Mouse (Mus musculus): ENCODE measurements around the gene Rab11b. TPM values are rescaled to one million over a fixed set of nuclear protein-coding genes. Genes with fewer than 3 reads are reported as not detected.
"Not testable (repeated sequence)": the region's sequence is repeated elsewhere in the genome, so short reads cannot be mapped to it uniquely, and the experiment has no call there.

The Rab11b gene
- polyA plus RNA-seq, 1 experiment, result 126 TPM

GRCm38 (mm10) chr17:33742420-33742819, 17.9 kb downstream of the Rab11b start:
- no peaks in the 10 kb centered on the region for H3K79me2 ChIP-seq (ENCODE audit: control insufficient read depth, insufficient read depth)
- peaks cover 16% of the 10 kb centered on the region for H3K36me3 ChIP-seq (ENCODE audit: control insufficient read depth, insufficient read depth)
- TF ChIP-seq TCF12 (IDR thresholded peaks at IDR 0.05; ENCODE audit: insufficient read depth, poor library complexity, severe bottlenecking), result no peak
- TF ChIP-seq USF1 (IDR thresholded peaks at IDR 0.05; ENCODE audit: low read depth), result no peak
- TF ChIP-seq SRF (IDR thresholded peaks at IDR 0.05; ENCODE audit: control insufficient read depth, insufficient read length, low read depth), result no peak
- TF ChIP-seq MYOD1 (IDR thresholded peaks at IDR 0.05; ENCODE audit: control insufficient read depth in 1 of 3, insufficient read length in 2 of 3, low read depth in 2 of 3), result no peak
- no peak for TF ChIP-seq POLR2A (IDR thresholded peaks at IDR 0.05; ENCODE audit: insufficient read length, low read depth)
- no peak for TF ChIP-seq CEBPB (IDR thresholded peaks at IDR 0.05; ENCODE audit: insufficient read depth, poor library complexity, severe bottlenecking)
- no peak for TF ChIP-seq TCF3 (IDR thresholded peaks at IDR 0.05; ENCODE audit: insufficient read length, low read depth)
- TF ChIP-seq POLR2AphosphoS2 (IDR thresholded peaks at IDR 0.05; ENCODE audit: insufficient read length, low read depth), result no peak
- no peak for TF ChIP-seq E2F4 (IDR thresholded peaks at IDR 0.05; ENCODE audit: insufficient read depth)
- no peak for TF ChIP-seq MYOG (IDR thresholded peaks at IDR 0.05; ENCODE audit: control insufficient read depth in 1 of 3, insufficient read depth in 1 of 3, insufficient read length in 2 of 3, low read depth in 2 of 3)
- TF ChIP-seq MAX (IDR thresholded peaks at IDR 0.05; ENCODE audit: low read depth), result no peak
- no peak for TF ChIP-seq REST (IDR thresholded peaks at IDR 0.05; ENCODE audit: insufficient read depth, insufficient read length)
- H3ac ChIP-seq (ENCODE audit: control insufficient read depth, insufficient read length), result no peak overlapping the region
- no peak overlapping the region for H3K4me3 ChIP-seq
- no peaks in the 10 kb centered on the region for H3K27me3 ChIP-seq (ENCODE audit: control insufficient read depth, insufficient read depth, insufficient read length)
- no peak overlapping the region for H3K4me2 ChIP-seq (ENCODE audit: low read depth)

GRCm38 (mm10) chr17:33733526-33733925, 26.8 kb downstream of the Rab11b start:
- H3K36me3 ChIP-seq (ENCODE audit: control insufficient read depth, insufficient read depth); H3ac ChIP-seq (ENCODE audit: control insufficient read depth, insufficient read length); H3K27me3 ChIP-seq (ENCODE audit: control insufficient read depth, insufficient read depth, insufficient read length); H3K4me3 ChIP-seq; H3K79me2 ChIP-seq (ENCODE audit: control insufficient read depth, insufficient read depth); H3K4me2 ChIP-seq (ENCODE audit: low read depth): not testable (repeated sequence)

GRCm38 (mm10) chr17:33732556-33733083, 27.7 kb downstream of the Rab11b start:
- H3ac ChIP-seq (ENCODE audit: control insufficient read depth, insufficient read length); H3K79me2 ChIP-seq (ENCODE audit: control insufficient read depth, insufficient read depth); H3K4me3 ChIP-seq; H3K4me2 ChIP-seq (ENCODE audit: low read depth); H3K36me3 ChIP-seq (ENCODE audit: control insufficient read depth, insufficient read depth); H3K27me3 ChIP-seq (ENCODE audit: control insufficient read depth, insufficient read depth, insufficient read length): not testable (repeated sequence)

GRCm38 (mm10) chr17:33729215-33729614, 31.1 kb downstream of the Rab11b start:
- Histone ChIP-seq H3K4me3 (no peak overlapping the region), H3ac (ENCODE audit: control insufficient read depth, insufficient read length) (no peak overlapping the region), H3K79me2 (ENCODE audit: control insufficient read depth, insufficient read depth) (no peaks in the 10 kb centered on the region), H3K36me3 (ENCODE audit: control insufficient read depth, insufficient read depth) (no peaks in the 10 kb centered on the region), H3K4me2 (ENCODE audit: low read depth) (no peak overlapping the region), H3K27me3 (ENCODE audit: control insufficient read depth, insufficient read depth, insufficient read length) (no peaks in the 10 kb centered on the region)
- TF ChIP-seq POLR2A (IDR thresholded peaks at IDR 0.05; ENCODE audit: insufficient read length, low read depth) (no peak), CEBPB (IDR thresholded peaks at IDR 0.05; ENCODE audit: insufficient read depth, poor library complexity, severe bottlenecking) (no peak), E2F4 (IDR thresholded peaks at IDR 0.05; ENCODE audit: insufficient read depth) (no peak), SRF (IDR thresholded peaks at IDR 0.05; ENCODE audit: control insufficient read depth, insufficient read length, low read depth) (no peak), POLR2AphosphoS2 (IDR thresholded peaks at IDR 0.05; ENCODE audit: insufficient read length, low read depth) (no peak), USF1 (IDR thresholded peaks at IDR 0.05; ENCODE audit: low read depth) (no peak), MYOG (IDR thresholded peaks at IDR 0.05; ENCODE audit: control insufficient read depth in 1 of 3, insufficient read depth in 1 of 3, insufficient read length in 2 of 3, low read depth in 2 of 3) (no peak), REST (IDR thresholded peaks at IDR 0.05; ENCODE audit: insufficient read depth, insufficient read length) (no peak), MYOD1 (IDR thresholded peaks at IDR 0.05; ENCODE audit: control insufficient read depth in 1 of 3, insufficient read length in 2 of 3, low read depth in 2 of 3) (no peak), TCF12 (IDR thresholded peaks at IDR 0.05; ENCODE audit: insufficient read depth, poor library complexity, severe bottlenecking) (no peak), TCF3 (IDR thresholded peaks at IDR 0.05; ENCODE audit: insufficient read length, low read depth) (no peak), MAX (IDR thresholded peaks at IDR 0.05; ENCODE audit: low read depth) (no peak)

DNA sequence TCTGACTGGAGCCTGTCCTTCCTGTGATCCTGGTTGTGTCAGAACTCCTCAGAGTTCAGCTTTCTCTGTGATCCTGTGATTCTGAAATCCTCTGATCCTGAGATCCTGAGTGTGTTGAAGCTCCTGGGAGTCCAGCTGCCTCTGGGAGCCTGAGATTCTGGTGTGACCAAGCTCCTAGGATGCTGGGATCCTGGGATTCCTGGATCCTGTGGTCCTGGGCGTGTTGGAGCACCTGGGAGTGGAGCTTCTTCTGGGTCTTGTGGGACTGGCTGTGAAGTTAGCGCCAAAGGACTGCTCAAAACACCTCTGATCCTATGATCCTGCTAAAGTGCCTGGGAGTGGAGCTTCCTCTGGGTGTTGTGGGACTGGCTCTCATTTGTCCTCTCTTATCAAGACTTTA, 31.9 kb downstream of the Rab11b start:
- H3K79me2 ChIP-seq (ENCODE audit: control insufficient read depth, insufficient read depth), result no peaks in the 10 kb centered on the region
- no peak for TF ChIP-seq TCF12 (IDR thresholded peaks at IDR 0.05; ENCODE audit: insufficient read depth, poor library complexity, severe bottlenecking)
- no peak for TF ChIP-seq CEBPB (IDR thresholded peaks at IDR 0.05; ENCODE audit: insufficient read depth, poor library complexity, severe bottlenecking)
- TF ChIP-seq MAX (IDR thresholded peaks at IDR 0.05; ENCODE audit: low read depth), result no peak
- TF ChIP-seq TCF3 (IDR thresholded peaks at IDR 0.05; ENCODE audit: insufficient read length, low read depth), result no peak
- TF ChIP-seq REST (IDR thresholded peaks at IDR 0.05; ENCODE audit: insufficient read depth, insufficient read length), result no peak
- TF ChIP-seq MYOD1 (IDR thresholded peaks at IDR 0.05; ENCODE audit: control insufficient read depth in 1 of 3, insufficient read length in 2 of 3, low read depth in 2 of 3), result no peak
- no peak for TF ChIP-seq POLR2A (IDR thresholded peaks at IDR 0.05; ENCODE audit: insufficient read length, low read depth)
- no peak for TF ChIP-seq E2F4 (IDR thresholded peaks at IDR 0.05; ENCODE audit: insufficient read depth)
- TF ChIP-seq POLR2AphosphoS2 (IDR thresholded peaks at IDR 0.05; ENCODE audit: insufficient read length, low read depth), result no peak
- no peak for TF ChIP-seq MYOG (IDR thresholded peaks at IDR 0.05; ENCODE audit: control insufficient read depth in 1 of 3, insufficient read depth in 1 of 3, insufficient read length in 2 of 3, low read depth in 2 of 3)
- TF ChIP-seq USF1 (IDR thresholded peaks at IDR 0.05; ENCODE audit: low read depth), result no peak
- no peak for TF ChIP-seq SRF (IDR thresholded peaks at IDR 0.05; ENCODE audit: control insufficient read depth, insufficient read length, low read depth)
- H3K4me3 ChIP-seq, result no peak overlapping the region
- no peak overlapping the region for H3K4me2 ChIP-seq (ENCODE audit: low read depth)
- no peaks in the 10 kb centered on the region for H3K27me3 ChIP-seq (ENCODE audit: control insufficient read depth, insufficient read depth, insufficient read length)
- H3K36me3 ChIP-seq (ENCODE audit: control insufficient read depth, insufficient read depth), result no peaks in the 10 kb centered on the region
- H3ac ChIP-seq (ENCODE audit: control insufficient read depth, insufficient read length), result no peak overlapping the region
